Mouse (Mus musculus) CH12F3 (cell line): ENCODE data around the gene Srprb.
"Not testable (repeated sequence)": the region's sequence is repeated elsewhere in the genome, so short reads cannot be mapped to it uniquely, and the experiment has no call there.

ENCODE experiments used
- in situ Hi-C: fragments of 300-500 bp; cut with MboI; formaldehyde crosslinking; loops from 2 replicates; pipeline ENCODE4 v1.14.3; 2020; ENCODE audit warnings: low sequenced_read_pairs

Srprb gene

DNA sequence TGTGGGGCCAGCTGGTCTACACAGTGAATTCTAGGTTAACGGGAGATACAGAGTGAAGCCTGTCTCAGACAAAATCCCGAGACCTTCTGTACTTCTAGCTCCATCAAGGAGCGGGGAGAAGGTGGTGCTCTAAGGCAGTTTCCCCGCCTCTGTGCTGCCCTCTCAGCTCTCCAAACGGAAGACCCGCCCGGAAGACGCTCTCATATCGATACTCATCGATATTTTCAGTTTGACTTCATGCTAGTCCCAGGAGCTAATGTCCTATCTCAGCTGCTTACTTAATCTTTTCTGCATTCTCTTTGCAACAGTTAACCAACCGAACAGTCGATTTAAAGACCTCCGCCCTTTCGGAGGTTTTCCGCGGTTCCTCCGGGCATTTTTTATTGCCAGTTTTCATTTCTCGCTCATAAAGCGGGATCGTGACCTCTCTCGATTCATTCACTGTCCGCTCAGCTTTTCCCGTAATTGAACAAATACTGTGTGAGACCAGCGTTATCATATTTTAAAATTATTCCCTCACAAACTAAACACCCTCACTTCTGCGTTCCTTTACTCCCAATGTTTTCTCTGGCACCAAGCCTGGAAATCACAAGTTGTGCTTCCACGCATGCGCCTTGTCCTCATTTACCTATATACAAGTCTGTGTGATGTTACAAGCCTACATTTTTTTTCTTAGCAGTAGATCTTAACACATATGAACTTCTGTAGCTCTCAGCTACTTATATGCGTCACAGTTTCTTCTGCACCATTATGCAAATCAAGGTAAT is 10.9 kb upstream of the Srprb start:
- in situ Hi-C loops: no loop called here

- in situ Hi-C loops: no loop called here
These were observed 7.0 kb upstream of the Srprb start for GRCm38 (mm10) chr9:103208802-103209423.

- in situ Hi-C loops: no loop called here
These were observed 5.9 kb upstream of the Srprb start for GRCm38 (mm10) chr9:103207846-103208245.

DNA sequence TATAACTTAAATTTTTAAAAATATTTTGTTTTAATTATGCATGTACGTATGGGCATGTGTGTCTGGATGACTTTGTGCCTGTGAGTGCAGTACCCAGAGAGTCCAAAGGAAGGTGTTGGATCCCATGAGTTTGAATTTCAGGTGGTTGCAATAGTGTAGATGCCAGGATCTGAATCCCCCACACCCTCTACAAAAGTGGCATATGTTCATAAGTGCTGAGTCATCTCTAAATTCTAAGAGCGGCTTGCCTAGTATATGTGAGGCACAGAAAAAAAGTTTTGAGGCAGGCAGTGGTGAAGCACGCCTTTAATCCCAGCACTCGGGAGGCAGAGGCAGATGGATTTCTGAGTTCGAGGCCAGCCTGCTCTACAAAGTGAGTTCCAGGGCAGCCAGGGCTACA is 3.8 kb upstream of the Srprb start:
- in situ Hi-C loops: no loop called here

- in situ Hi-C loops: no loop called here
These were observed 13.5 kb downstream of the Srprb start for GRCm38 (mm10) chr9:103188416-103188815.

DNA sequence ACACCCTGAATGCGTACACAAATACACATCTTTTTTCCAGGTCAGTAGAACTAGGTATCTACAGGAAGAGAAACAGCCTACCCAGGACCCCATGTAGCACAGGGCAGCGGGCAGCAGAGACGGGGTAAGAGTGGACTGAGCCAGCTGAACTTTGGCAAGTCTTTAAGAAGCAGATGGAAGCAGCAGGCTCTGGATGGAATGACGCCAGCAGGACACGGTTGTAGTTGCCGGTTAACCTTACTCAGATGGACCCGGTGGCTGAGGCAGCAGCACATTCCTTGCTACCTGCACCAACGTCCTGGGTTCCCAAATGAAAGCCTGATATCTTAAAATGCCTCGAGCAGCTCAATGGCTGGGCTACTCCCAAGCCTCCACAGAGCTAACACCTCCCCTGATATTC is 15.2 kb downstream of the Srprb start:
- in situ Hi-C loops: no loop called here

DNA sequence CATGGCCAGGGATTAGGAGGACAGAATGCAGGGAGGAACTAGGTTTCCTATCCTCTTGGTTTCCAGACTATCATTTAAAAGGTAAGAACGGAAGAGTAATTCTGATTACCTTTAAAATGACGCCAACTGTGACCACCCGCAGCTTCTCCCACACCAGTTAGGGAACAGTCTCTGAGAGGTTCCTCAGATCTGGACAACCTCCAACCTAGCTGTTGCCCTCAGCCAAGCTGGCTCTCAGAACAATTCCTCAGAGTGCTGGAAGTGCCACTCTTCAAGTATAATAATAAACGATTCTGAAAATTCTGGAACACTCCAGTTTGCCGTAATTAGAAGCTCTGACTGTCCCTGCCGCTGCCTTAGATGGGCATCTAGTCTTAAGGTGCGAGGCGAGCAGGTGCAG is 16.0 kb downstream of the Srprb start:
- in situ Hi-C loops: no loop called here

DNA sequence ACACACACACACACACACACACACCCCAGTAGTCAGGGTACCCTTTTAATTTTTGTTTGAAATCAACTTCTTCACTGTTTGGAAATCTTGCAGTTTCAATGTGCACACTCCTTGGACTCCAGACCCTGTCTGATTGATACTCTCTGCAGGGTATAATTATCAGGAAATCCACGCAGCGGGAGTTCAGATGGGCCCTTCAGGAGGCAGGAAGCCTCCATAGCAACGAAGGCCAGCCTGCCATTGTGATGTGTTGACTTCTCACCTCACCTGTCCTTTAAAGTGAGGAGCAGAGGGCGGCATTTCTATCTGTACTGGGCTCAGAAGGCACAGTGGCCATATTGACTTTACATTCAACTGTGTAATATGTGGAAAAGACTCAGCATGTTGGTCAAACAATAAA is 17.1 kb downstream of the Srprb start:
- in situ Hi-C loops: no loop called here

DNA sequence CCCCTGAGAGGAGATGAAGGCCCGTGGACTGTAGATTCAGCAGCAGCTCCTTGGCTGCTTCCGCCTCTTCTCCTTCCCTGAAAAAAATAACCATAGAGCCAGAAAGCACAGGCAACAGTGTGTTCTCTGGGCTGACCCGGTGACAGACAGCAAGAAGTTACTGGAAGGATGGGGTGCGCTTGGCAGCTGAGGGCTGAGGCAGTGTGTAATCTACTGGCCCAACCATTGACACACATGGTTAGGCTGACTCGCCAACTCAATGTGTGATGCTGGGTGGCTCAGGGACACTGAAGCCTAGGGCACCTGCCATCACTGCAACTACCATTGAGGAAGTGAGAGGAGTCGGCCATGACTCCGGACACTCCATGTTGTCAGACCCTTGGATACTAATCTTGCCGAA is 20.1 kb downstream of the Srprb start:
- in situ Hi-C loops: no loop called here

DNA sequence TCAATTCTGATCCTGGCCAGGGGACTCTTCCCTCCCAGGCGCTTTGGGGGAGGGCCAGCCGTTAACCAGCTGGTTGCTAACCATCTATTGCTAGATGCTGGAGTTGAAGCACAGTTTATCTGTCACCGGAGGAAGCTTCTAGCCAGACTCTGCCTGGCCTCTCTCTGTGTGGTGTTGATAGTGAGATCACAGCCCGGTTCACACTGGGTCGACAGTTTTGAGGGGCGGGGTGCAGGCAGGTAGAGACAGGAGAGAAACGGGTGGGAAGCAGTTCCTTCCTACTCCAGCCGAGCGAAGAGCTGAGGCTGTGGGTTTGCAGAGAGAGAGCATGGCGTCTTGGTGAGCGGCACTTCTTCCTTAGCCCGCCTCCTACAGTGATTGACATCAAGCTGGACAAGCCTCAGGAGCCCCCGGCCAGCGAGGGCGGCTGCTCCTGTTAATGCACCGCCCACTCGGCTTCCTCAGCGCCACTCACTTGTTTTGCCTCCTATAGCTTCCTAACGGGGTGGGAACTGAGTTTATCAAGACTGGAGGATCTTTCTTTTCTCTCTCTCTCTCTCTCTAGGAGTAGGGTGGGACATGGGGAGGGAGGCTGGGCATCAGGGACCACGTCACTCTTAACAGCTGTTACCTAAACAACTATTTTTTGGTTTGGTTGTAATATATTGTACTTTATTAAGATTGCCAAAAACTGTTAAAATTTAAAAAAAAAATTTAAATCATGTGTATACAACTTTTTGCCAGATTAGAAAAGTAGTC is 21.0 kb downstream of the Srprb start:
- in situ Hi-C loops: no loop called here

- in situ Hi-C loops: no loop called here
These were observed 21.6 kb downstream of the Srprb start for GRCm38 (mm10) chr9:103180303-103180702.

GRCm38 (mm10) chr9:103175692-103176091 is 26.2 kb downstream of the Srprb start:
- in situ Hi-C loops: no loop called here

- in situ Hi-C loops: no loop called here
These were observed 27.0 kb downstream of the Srprb start for GRCm38 (mm10) chr9:103174771-103175519.

DNA sequence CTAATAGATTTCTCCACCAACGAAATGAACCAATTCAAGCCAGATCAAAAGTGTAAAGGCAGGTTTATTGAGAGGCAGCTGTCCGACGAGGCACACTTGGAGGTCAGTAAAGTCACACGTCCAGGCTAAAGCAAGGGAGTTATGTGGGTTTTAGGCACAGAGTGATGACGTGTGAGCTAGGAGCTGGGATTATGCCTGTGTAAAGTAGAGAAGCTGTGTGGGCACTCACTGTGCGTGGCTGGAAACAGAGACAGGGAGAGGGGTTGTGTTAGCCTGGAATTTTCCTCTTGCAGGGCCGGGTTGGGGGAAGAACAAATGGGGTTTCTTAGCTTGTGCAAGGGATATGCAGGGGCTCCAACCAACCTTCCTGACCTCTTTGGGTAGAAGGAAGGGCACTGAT is 33.2 kb downstream of the Srprb start:
- in situ Hi-C loops: no loop called here

DNA sequence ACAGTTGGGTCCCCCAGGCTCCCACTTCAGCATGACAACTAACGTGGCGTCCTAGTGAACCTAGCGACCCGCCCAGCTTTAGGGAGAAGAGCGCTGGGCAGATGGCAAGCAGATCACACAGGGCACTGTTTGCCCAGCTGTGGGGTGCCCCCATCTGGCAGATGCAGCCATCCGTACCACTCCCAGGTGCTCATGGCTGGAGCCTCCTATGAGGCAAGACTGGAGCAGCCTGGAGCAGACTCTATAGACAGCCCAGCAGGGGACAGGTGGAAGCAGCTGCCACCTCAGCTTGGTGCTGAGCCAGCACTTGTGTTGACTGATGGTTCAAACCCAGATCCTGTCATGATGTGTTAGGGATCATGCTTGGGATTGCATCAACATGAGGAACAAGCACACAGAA is 33.9 kb downstream of the Srprb start:
- in situ Hi-C loops: no loop called here

- in situ Hi-C loops: no loop called here
These were observed 38.1 kb downstream of the Srprb start for GRCm38 (mm10) chr9:103163806-103164205.

DNA sequence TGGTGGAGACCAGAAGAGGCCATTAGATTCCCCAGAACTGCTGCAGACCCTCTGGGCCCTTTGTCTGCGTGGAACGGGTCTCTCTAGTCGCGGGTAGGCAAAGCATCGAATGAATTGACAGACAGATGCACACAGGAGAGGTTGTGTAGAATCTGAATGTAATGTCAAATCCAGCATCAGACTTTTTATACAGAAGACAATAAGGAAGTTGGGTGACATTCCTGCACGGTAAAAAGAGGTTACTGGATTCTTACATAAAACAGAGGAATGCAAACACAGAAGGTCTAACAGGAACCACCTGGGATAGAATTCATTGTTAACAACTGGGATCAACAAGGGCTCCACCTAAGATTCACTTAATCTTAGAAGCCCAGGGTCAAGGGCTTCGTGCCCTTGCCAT is 46.8 kb downstream of the Srprb start:
- in situ Hi-C loops: not testable (repeated sequence)

GRCm38 (mm10) chr9:103154568-103154967 is 47.4 kb downstream of the Srprb start:
- in situ Hi-C loops: no loop called here

DNA sequence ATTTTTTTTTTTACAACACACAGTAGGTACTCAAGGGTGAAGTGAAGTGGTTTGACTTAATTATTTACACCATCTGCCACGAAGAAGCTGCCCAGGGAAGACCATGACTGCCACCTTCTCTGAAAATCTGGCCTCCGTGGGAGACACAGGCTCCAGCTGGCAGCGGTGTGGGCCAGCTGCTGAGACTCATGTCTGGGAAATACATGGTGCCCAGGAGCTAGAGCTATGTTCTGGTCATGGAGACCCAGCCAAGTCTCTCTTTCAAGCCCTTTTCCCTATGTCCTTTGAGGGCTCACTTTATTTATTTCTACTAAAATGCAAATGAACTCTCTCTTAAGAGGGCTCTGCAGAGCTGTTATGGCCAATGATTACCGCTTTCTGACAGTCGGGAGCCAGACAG is 48.7 kb downstream of the Srprb start:
- in situ Hi-C loops: no loop called here

DNA sequence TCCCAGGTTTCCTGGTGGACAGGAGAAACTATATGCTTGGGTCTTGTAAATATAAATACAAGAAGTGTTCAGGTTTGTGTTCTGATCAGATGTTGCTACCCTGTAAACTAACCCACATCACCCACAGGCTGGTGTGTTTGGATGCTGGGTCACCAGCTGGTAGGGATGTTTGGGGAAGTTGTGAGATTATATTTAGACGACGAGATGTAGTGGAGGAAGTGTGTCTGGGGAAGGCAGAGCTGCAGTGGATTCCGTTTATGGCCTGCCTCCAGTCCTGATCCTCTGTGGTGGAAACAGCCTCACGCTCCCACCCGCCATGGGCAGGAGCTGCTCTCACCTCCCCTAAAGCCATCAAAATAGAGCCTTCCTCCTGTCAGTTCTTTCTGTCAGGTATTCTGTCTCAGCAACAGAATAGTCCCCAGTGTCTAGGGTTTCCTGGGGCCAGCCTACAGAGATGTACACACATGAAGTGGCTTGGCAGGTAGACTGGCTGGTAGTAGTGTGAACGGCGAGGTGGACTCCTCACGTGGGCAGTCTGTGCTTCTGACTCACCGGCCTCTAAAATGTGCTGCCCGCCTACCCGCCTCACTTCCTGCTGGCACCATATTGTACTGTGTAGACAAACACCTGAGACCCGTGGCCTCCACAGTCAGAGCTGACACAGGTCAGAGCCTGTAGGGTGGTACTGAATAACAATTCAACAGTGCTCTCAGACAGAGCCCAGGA is 52.7 kb downstream of the Srprb start:
- in situ Hi-C loops: no loop called here

- in situ Hi-C loops: no loop called here
These were observed 54.8 kb downstream of the Srprb start for GRCm38 (mm10) chr9:103147103-103147502.
